Mouse (Mus musculus) limb, embryonic 14.5 days (tissue): ENCODE results near the gene Prkag2. TPM values are rescaled to one million over a fixed set of nuclear protein-coding genes. Genes with fewer than 3 reads are reported as not detected.

Source experiments
- ATAC-seq: fragments of 200-750 bp; cut with Nextera tagmentation; 2 replicates; pipeline ENCODE4 v1.8.0; 2017; ENCODE audit warnings: low read depth, moderate number of reproducible peaks, moderate TSS enrichment; ENCODE audit not compliant: low FRiP score
- DNase-seq: peaks from one replicate; pipeline ENCODE4 v3.0.0-alpha.2; 2015; ENCODE audit warnings: low spot score
- H3K27ac ChIP-seq: fragments of 300-500 bp; sonication (generic); replicated peaks from 2 replicates; pipeline ENCODE4 v1.5.1; 2014; ENCODE audit warnings: low read depth, mild to moderate bottlenecking, low read length, moderate library complexity, mixed read lengths
- H3K27me3 ChIP-seq: fragments of 300-500 bp; sonication (generic); 2 replicates; pipeline ENCODE4 v1.6.1; 2014; ENCODE audit warnings: low read length, mixed read lengths; ENCODE audit not compliant: control insufficient read depth, insufficient read depth
- H3K36me3 ChIP-seq: fragments of 300-500 bp; sonication (generic); 2 replicates; pipeline ENCODE4 v1.6.1; 2014; ENCODE audit warnings: mild to moderate bottlenecking, low read length, moderate library complexity, mixed read lengths; ENCODE audit not compliant: control insufficient read depth, insufficient read depth
- H3K4me1 ChIP-seq: fragments of 300-500 bp; sonication (generic); 2 replicates; pipeline ENCODE4 v1.6.1; 2014; ENCODE audit warnings: antibody characterized with exemption, low read length, mixed read lengths; ENCODE audit not compliant: control insufficient read depth, insufficient read depth
- H3K4me2 ChIP-seq: fragments of 300-500 bp; sonication (generic); replicated peaks from 2 replicates; pipeline ENCODE4 v1.6.1; 2014; ENCODE audit warnings: low read depth, mild to moderate bottlenecking, low read length, moderate library complexity; ENCODE audit not compliant: severe bottlenecking
- H3K4me3 ChIP-seq: fragments of 300-500 bp; sonication (generic); replicated peaks from 2 replicates; pipeline ENCODE4 v1.5.1; 2014; ENCODE audit warnings: low read length
- H3K9ac ChIP-seq: fragments of 300-500 bp; sonication (generic); 2 replicates; pipeline ENCODE4 v1.6.1; 2014; ENCODE audit warnings: mild to moderate bottlenecking, low read depth, low read length, moderate library complexity; ENCODE audit not compliant: severe bottlenecking
- H3K9me3 ChIP-seq: fragments of 300-500 bp; sonication (generic); 2 replicates; pipeline ENCODE4 v1.6.1; 2016; ENCODE audit warnings: low read length; ENCODE audit not compliant: control insufficient read depth
- POLR2A ChIP-seq: fragments of 200-500 bp; IDR thresholded peaks from 2 replicates; pipeline ENCODE4 v1.8.0; 2012; ENCODE audit warnings: inconsistent platforms, mild to moderate bottlenecking, moderate library complexity, borderline replicate concordance; ENCODE audit not compliant: insufficient read depth, insufficient read length; ENCODE audit errors: extremely low read depth
- WGBS: fragments of 180-500 bp; shearing (Covaris S2); extraction: QIAGEN DNeasy Blood & Tissue Kit; methylation state at CpG from one replicate; pipeline ENCODE4 v1.1.7; 2014; 5-methylcytosine and 5-hydroxymethylcytosine counted together
- polyA plus RNA-seq, 2 experiments: library from polyadenylated mRNA; depleted of rRNA in 1 of 2; stranded (reverse) in 1 of 2; unstranded in 1 of 2; fragments of >200 nt; fragmentation: Nextera tagmentation in 1 of 2; extraction: Ambion mirVana in 1 of 2; gene quantifications; 2 replicates each; pipeline versions ENCODE4 v1.2.1 to v1.2.3; 2012 to 2014

The Prkag2 gene
- polyA plus RNA-seq, 2 experiments, result 21.3 to 32.6 TPM

GRCm38 (mm10) chr5:24876653-24877052 is 223.8 kb downstream of the Prkag2 start:
- no peak overlapping the region for H3K4me2 ChIP-seq
- no peak for DNase-seq
- no peak overlapping the region for H3K9ac ChIP-seq
- no peaks in the 10 kb centered on the region for H3K27me3 ChIP-seq
- no peak for TF ChIP-seq POLR2A
- H3K4me1 ChIP-seq, result no peaks in the 10 kb centered on the region
- H3K36me3 ChIP-seq, result peaks cover 12% of the 10 kb centered on the region; the same call in 1 of the 2 replicates
- no peak overlapping the region for H3K27ac ChIP-seq
- no peak for ATAC-seq
- H3K4me3 ChIP-seq, result no peak overlapping the region
- WGBS, result 90% methylated on average over 9 of the region's 9 CpGs
- no peaks in the 10 kb centered on the region for H3K9me3 ChIP-seq

- H3K9ac ChIP-seq, result no peak overlapping the region
- ATAC-seq, result no peak
- H3K4me2 ChIP-seq, result no peak overlapping the region
- DNase-seq, result no peak
- H3K27ac ChIP-seq, result no peak overlapping the region
- WGBS, result 72% methylated on average over 4 of the region's 4 CpGs
- no peaks in the 10 kb centered on the region for H3K9me3 ChIP-seq
- H3K4me1 ChIP-seq, result no peaks in the 10 kb centered on the region
- H3K36me3 ChIP-seq, result peaks cover 10% of the 10 kb centered on the region
- H3K4me3 ChIP-seq, result no peak overlapping the region
- TF ChIP-seq POLR2A, result no peak
- no peaks in the 10 kb centered on the region for H3K27me3 ChIP-seq
Observed at GRCm38 (mm10) chr5:24874111-24874510, 226.3 kb downstream of the Prkag2 start.

- H3K36me3 ChIP-seq, result peaks cover 12% of the 10 kb centered on the region
- no peak overlapping the region for H3K9ac ChIP-seq
- 31% methylated on average over 6 of the region's 6 CpGs for WGBS
Observed at GRCm38 (mm10) chr5:24873221-24873620, 227.2 kb downstream of the Prkag2 start.

GRCm38 (mm10) chr5:24871276-24871675 is 229.2 kb downstream of the Prkag2 start:
- Histone ChIP-seq H3K36me3 (peaks cover 10% of the 10 kb centered on the region), H3K9me3 (no peaks in the 10 kb centered on the region; the same call in 1 of the 2 replicates), H3K9ac (no peak overlapping the region), H3K4me2 (no peak overlapping the region), H3K4me1 (no peaks in the 10 kb centered on the region), H3K27ac (no peak overlapping the region), H3K27me3 (no peaks in the 10 kb centered on the region), H3K4me3 (no peak overlapping the region)
- 92% methylated on average over 12 of the region's 12 CpGs for WGBS
- no peak for DNase-seq
- no peak for ATAC-seq
- TF ChIP-seq POLR2A, result no peak

More at GRCm38 (mm10) chr5:24873221-24873620, 227.2 kb downstream of the Prkag2 start:
- TF ChIP-seq POLR2A, result no peak
- DNase-seq (no peak), ATAC-seq (no peak)
- no peak overlapping the region for H3K27ac ChIP-seq
- no peaks in the 10 kb centered on the region for H3K9me3 ChIP-seq
- H3K4me1 ChIP-seq, result no peaks in the 10 kb centered on the region
- H3K4me3 ChIP-seq, result no peak overlapping the region
- no peak overlapping the region for H3K4me2 ChIP-seq
- H3K27me3 ChIP-seq, result no peaks in the 10 kb centered on the region

- TF ChIP-seq POLR2A, result no peak
- H3K4me2 ChIP-seq, result no peak overlapping the region
- H3K9ac ChIP-seq, result no peak overlapping the region
- H3K27ac ChIP-seq, result no peak overlapping the region
- DNase-seq (no peak), ATAC-seq (no peak)
- peaks cover 14% of the 10 kb centered on the region for H3K36me3 ChIP-seq
- H3K27me3 ChIP-seq, result no peaks in the 10 kb centered on the region
- H3K9me3 ChIP-seq, result no peaks in the 10 kb centered on the region; the same call in 1 of the 2 replicates
- no peaks in the 10 kb centered on the region for H3K4me1 ChIP-seq
- no peak overlapping the region for H3K4me3 ChIP-seq
- 71% methylated on average over 11 of the region's 11 CpGs for WGBS
Observed at GRCm38 (mm10) chr5:24869796-24870289, 230.6 kb downstream of the Prkag2 start.

DNA sequence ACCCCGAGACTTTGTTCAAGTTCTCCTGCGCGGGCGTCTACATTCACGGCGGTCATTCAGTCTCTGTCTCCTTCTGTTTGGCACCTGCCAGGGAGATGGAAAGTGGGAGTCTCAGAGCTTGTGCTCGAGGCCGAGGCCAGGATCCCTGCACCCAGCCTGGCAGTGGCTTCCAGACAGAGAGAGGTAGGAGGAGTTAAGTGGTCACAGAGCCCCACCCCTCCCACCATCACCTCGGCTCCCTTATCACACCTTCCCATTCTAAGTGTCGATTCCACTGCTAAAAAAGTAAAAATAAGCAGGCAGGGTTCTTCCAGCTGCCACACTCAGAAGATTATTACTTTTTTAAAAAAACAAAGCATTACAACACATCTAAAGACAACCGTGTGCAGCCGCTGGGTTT is 236.6 kb downstream of the Prkag2 start:
- Histone ChIP-seq H3K9me3 (no peaks in the 10 kb centered on the region; the same call in 1 of the 2 replicates), H3K9ac (no peak overlapping the region), H3K4me1 (no peaks in the 10 kb centered on the region), H3K27me3 (no peaks in the 10 kb centered on the region), H3K4me3 (no peak overlapping the region), H3K4me2 (no peak overlapping the region), H3K36me3 (peaks cover 24% of the 10 kb centered on the region), H3K27ac (no peak overlapping the region)
- no peak for ATAC-seq
- no peak for TF ChIP-seq POLR2A
- WGBS, result 79% methylated on average over 12 of the region's 12 CpGs
- DNase-seq, result no peak
